Mouse (Mus musculus): ENCODE data around the gene Ovol3. TPM values are rescaled to one million over a fixed set of nuclear protein-coding genes. Genes with fewer than 3 reads are reported as not detected.

Ovol3 gene
- not detected in 2 replicates for polyA plus RNA-seq (2015; fragmentation: Nextera tagmentation; extraction: Ambion mirVana)

GRCm38 (mm10) chr7:30235625-30236024 is at the start of gene Ovol3:
Ovol3 (minus strand) TSS chr7:30235725.
- H3K9me3 ChIP-seq (ENCODE audit: control insufficient read depth, low read length) = no peaks in the 10 kb centered on the region

GRCm38 (mm10) chr7:30282740-30283139 is 47.2 kb upstream of the Ovol3 start:
- Histone ChIP-seq H3K36me3 (ENCODE audit: control insufficient read depth, insufficient read depth, low read length) (no peaks in the 10 kb centered on the region), H3K9ac (ENCODE audit: low read depth, low read length) (no peak overlapping the region), H3K4me1 (ENCODE audit: control insufficient read depth, insufficient read depth, low read length) (peaks cover 7% of the 10 kb centered on the region; the same call in 1 of the 2 replicates), H3K27me3 (replicated peaks; ENCODE audit: control insufficient read depth, insufficient read depth, low read length) (no peaks in the 10 kb centered on the region), H3K9me3 (ENCODE audit: control insufficient read depth, low read length) (no peaks in the 10 kb centered on the region), H3K27ac (ENCODE audit: low read length) (no peak overlapping the region), H3K4me3 (ENCODE audit: low read length) (no peak overlapping the region), H3K4me2 (ENCODE audit: low read depth, low read length) (no peak overlapping the region)
- ATAC-seq = no peak
- 81% methylated on average over 7 of the region's 7 CpGs for whole genome bisulfite sequencing

More at GRCm38 (mm10) chr7:30235625-30236024, at the start of gene Ovol3:
- peaks cover 3% of the 10 kb centered on the region; the same call in 1 of the 2 replicates for H3K36me3 ChIP-seq (ENCODE audit: control insufficient read depth, insufficient read depth, low read length)
- H3K4me2 ChIP-seq (ENCODE audit: low read depth, low read length) = no peak within 1 kb of the TSS
- no peak within 1 kb of the TSS for H3K4me3 ChIP-seq (ENCODE audit: low read length)
- no peak within 1 kb of the TSS for H3K9ac ChIP-seq (ENCODE audit: low read depth, low read length)
- no peak for ATAC-seq
- no peaks in the 10 kb centered on the region for H3K27me3 ChIP-seq (replicated peaks; ENCODE audit: control insufficient read depth, insufficient read depth, low read length)
- no peak within 1 kb of the TSS for H3K27ac ChIP-seq (ENCODE audit: low read length)
- H3K4me1 ChIP-seq (ENCODE audit: control insufficient read depth, insufficient read depth, low read length) = peaks cover 9% of the 10 kb centered on the region
- 88% methylated on average over 4 of the region's 4 CpGs for WGBS

- Histone ChIP-seq H3K9ac (ENCODE audit: low read depth, low read length) (no peak overlapping the region), H3K4me2 (ENCODE audit: low read depth, low read length) (no peak overlapping the region), H3K27ac (ENCODE audit: low read length) (no peak overlapping the region), H3K4me1 (ENCODE audit: control insufficient read depth, insufficient read depth, low read length) (peaks cover 7% of the 10 kb centered on the region; the same call in 1 of the 2 replicates), H3K27me3 (replicated peaks; ENCODE audit: control insufficient read depth, insufficient read depth, low read length) (no peaks in the 10 kb centered on the region), H3K9me3 (ENCODE audit: control insufficient read depth, low read length) (no peaks in the 10 kb centered on the region), H3K36me3 (ENCODE audit: control insufficient read depth, insufficient read depth, low read length) (no peaks in the 10 kb centered on the region), H3K4me3 (ENCODE audit: low read length) (no peak overlapping the region)
- ATAC-seq = no peak
- 66% methylated on average over 4 of the region's 4 CpGs for WGBS
Observed at GRCm38 (mm10) chr7:30281522-30281921, 46.0 kb upstream of the Ovol3 start.

- under 1% methylated on average over 20 of the region's 20 CpGs for WGBS
- ATAC-seq = peak; percentile 86
- H3K4me1 ChIP-seq (ENCODE audit: control insufficient read depth, insufficient read depth, low read length) = peaks cover 7% of the 10 kb centered on the region; the same call in 1 of the 2 replicates
- peak overlapping the region; percentile 57 for H3K9ac ChIP-seq (ENCODE audit: low read depth, low read length)
- peak overlapping the region; percentile 93 for H3K4me2 ChIP-seq (ENCODE audit: low read depth, low read length)
- H3K36me3 ChIP-seq (ENCODE audit: control insufficient read depth, insufficient read depth, low read length) = no peaks in the 10 kb centered on the region
- H3K27ac ChIP-seq (ENCODE audit: low read length) = peak overlapping the region; percentile 99
- H3K4me3 ChIP-seq (ENCODE audit: low read length) = peak overlapping the region; percentile 82
- no peaks in the 10 kb centered on the region for H3K27me3 ChIP-seq (replicated peaks; ENCODE audit: control insufficient read depth, insufficient read depth, low read length)
- no peaks in the 10 kb centered on the region for H3K9me3 ChIP-seq (ENCODE audit: control insufficient read depth, low read length)
Observed at GRCm38 (mm10) chr7:30280670-30281138, 45.2 kb upstream of the Ovol3 start.

- H3K9ac ChIP-seq (ENCODE audit: low read depth, low read length) = peak within 1 kb of the TSS; percentile 73
- no peaks in the 10 kb centered on the region for H3K36me3 ChIP-seq (ENCODE audit: control insufficient read depth, insufficient read depth, low read length)
- H3K27ac ChIP-seq (ENCODE audit: low read length) = peak within 1 kb of the TSS; percentile 99
- H3K4me3 ChIP-seq (ENCODE audit: low read length) = peak within 1 kb of the TSS; percentile 82
- ATAC-seq = peak; percentile 97
- H3K4me2 ChIP-seq (ENCODE audit: low read depth, low read length) = peak within 1 kb of the TSS; percentile 93
- WGBS = under 1% methylated on average over 49 of the region's 49 CpGs
- H3K4me1 ChIP-seq (ENCODE audit: control insufficient read depth, insufficient read depth, low read length) = peaks cover 7% of the 10 kb centered on the region; the same call in 1 of the 2 replicates
- no peaks in the 10 kb centered on the region for H3K27me3 ChIP-seq (replicated peaks; ENCODE audit: control insufficient read depth, insufficient read depth, low read length)
- no peaks in the 10 kb centered on the region for H3K9me3 ChIP-seq (ENCODE audit: control insufficient read depth, low read length)
Observed at GRCm38 (mm10) chr7:30279951-30280669, 44.6 kb upstream of the Ovol3 start, which contains the start of the genes Thap8 and Wdr62. Thap8 (plus strand) TSS chr7:30280094. Wdr62 (minus strand) TSS chr7:30280419.

GRCm38 (mm10) chr7:30279536-30279935 is 44.0 kb upstream of the Ovol3 start:
- WGBS = under 1% methylated on average over 6 of the region's 6 CpGs
- H3K36me3 ChIP-seq (ENCODE audit: control insufficient read depth, insufficient read depth, low read length) = no peaks in the 10 kb centered on the region
- H3K9me3 ChIP-seq (ENCODE audit: control insufficient read depth, low read length) = no peaks in the 10 kb centered on the region
- H3K4me1 ChIP-seq (ENCODE audit: control insufficient read depth, insufficient read depth, low read length) = peaks cover 7% of the 10 kb centered on the region; the same call in 1 of the 2 replicates
- peak overlapping the region; percentile 73; the same call in 1 of the 2 replicates for H3K9ac ChIP-seq (ENCODE audit: low read depth, low read length)
- peak overlapping the region; percentile 93 for H3K4me2 ChIP-seq (ENCODE audit: low read depth, low read length)
- peak overlapping the region; percentile 99; the same call in 1 of the 2 replicates for H3K27ac ChIP-seq (ENCODE audit: low read length)
- H3K27me3 ChIP-seq (replicated peaks; ENCODE audit: control insufficient read depth, insufficient read depth, low read length) = no peaks in the 10 kb centered on the region
- H3K4me3 ChIP-seq (ENCODE audit: low read length) = peak overlapping the region; percentile 82
- ATAC-seq = peak; percentile 31; the same call in 1 of the 2 replicates

GRCm38 (mm10) chr7:30278911-30279310 is 43.4 kb upstream of the Ovol3 start:
- peaks cover 7% of the 10 kb centered on the region; the same call in 1 of the 2 replicates for H3K4me1 ChIP-seq (ENCODE audit: control insufficient read depth, insufficient read depth, low read length)
- no peaks in the 10 kb centered on the region for H3K27me3 ChIP-seq (replicated peaks; ENCODE audit: control insufficient read depth, insufficient read depth, low read length)
- H3K9me3 ChIP-seq (ENCODE audit: control insufficient read depth, low read length) = no peaks in the 10 kb centered on the region
- WGBS = 55% methylated on average over 2 of the region's 2 CpGs
- H3K27ac ChIP-seq (ENCODE audit: low read length) = no peak overlapping the region
- no peak overlapping the region for H3K4me2 ChIP-seq (ENCODE audit: low read depth, low read length)
- no peak overlapping the region for H3K4me3 ChIP-seq (ENCODE audit: low read length)
- no peak overlapping the region for H3K9ac ChIP-seq (ENCODE audit: low read depth, low read length)
- ATAC-seq = no peak
- H3K36me3 ChIP-seq (ENCODE audit: control insufficient read depth, insufficient read depth, low read length) = no peaks in the 10 kb centered on the region

- no peaks in the 10 kb centered on the region for H3K27me3 ChIP-seq (replicated peaks; ENCODE audit: control insufficient read depth, insufficient read depth, low read length)
- ATAC-seq = no peak
- no peak overlapping the region for H3K4me2 ChIP-seq (ENCODE audit: low read depth, low read length)
- WGBS = 53% methylated on average over 6 of the region's 6 CpGs
- no peaks in the 10 kb centered on the region for H3K9me3 ChIP-seq (ENCODE audit: control insufficient read depth, low read length)
- no peak overlapping the region for H3K27ac ChIP-seq (ENCODE audit: low read length)
- H3K9ac ChIP-seq (ENCODE audit: low read depth, low read length) = no peak overlapping the region
- no peaks in the 10 kb centered on the region for H3K36me3 ChIP-seq (ENCODE audit: control insufficient read depth, insufficient read depth, low read length)
- H3K4me3 ChIP-seq (ENCODE audit: low read length) = no peak overlapping the region
- H3K4me1 ChIP-seq (ENCODE audit: control insufficient read depth, insufficient read depth, low read length) = peaks cover 3% of the 10 kb centered on the region; the same call in 1 of the 2 replicates
Observed at GRCm38 (mm10) chr7:30274383-30274782, 38.9 kb upstream of the Ovol3 start.

GRCm38 (mm10) chr7:30269641-30270040 is 34.1 kb upstream of the Ovol3 start:
- Histone ChIP-seq H3K4me2 (ENCODE audit: low read depth, low read length) (no peak overlapping the region), H3K36me3 (ENCODE audit: control insufficient read depth, insufficient read depth, low read length) (no peaks in the 10 kb centered on the region), H3K27me3 (replicated peaks; ENCODE audit: control insufficient read depth, insufficient read depth, low read length) (no peaks in the 10 kb centered on the region), H3K4me3 (ENCODE audit: low read length) (no peak overlapping the region), H3K9ac (ENCODE audit: low read depth, low read length) (no peak overlapping the region), H3K4me1 (ENCODE audit: control insufficient read depth, insufficient read depth, low read length) (no peaks in the 10 kb centered on the region), H3K9me3 (ENCODE audit: control insufficient read depth, low read length) (no peaks in the 10 kb centered on the region), H3K27ac (ENCODE audit: low read length) (no peak overlapping the region)
- ATAC-seq = no peak
- WGBS = 84% methylated on average over 4 of the region's 4 CpGs

Measured in intestine, embryonic 16.5 days (tissue).